Mouse (Mus musculus) olfactory bulb, adult 2 months (tissue): ENCODE measurements around the gene Apopt1.

Experiments used
- CTCF ChIP-seq: fragments of 200-500 bp; IDR thresholded peaks from 2 replicates; pipeline ENCODE4 v1.5.1; 2012; ENCODE audit warnings: low read depth, mild to moderate bottlenecking, low read length, moderate library complexity; ENCODE audit not compliant: insufficient read depth
- POLR2A ChIP-seq: fragments of 200-500 bp; IDR thresholded peaks from 2 replicates; pipeline ENCODE4 v1.6.1; 2012; ENCODE audit warnings: mild to moderate bottlenecking, low read depth, low read length, moderate library complexity; ENCODE audit not compliant: insufficient read depth

DNA sequence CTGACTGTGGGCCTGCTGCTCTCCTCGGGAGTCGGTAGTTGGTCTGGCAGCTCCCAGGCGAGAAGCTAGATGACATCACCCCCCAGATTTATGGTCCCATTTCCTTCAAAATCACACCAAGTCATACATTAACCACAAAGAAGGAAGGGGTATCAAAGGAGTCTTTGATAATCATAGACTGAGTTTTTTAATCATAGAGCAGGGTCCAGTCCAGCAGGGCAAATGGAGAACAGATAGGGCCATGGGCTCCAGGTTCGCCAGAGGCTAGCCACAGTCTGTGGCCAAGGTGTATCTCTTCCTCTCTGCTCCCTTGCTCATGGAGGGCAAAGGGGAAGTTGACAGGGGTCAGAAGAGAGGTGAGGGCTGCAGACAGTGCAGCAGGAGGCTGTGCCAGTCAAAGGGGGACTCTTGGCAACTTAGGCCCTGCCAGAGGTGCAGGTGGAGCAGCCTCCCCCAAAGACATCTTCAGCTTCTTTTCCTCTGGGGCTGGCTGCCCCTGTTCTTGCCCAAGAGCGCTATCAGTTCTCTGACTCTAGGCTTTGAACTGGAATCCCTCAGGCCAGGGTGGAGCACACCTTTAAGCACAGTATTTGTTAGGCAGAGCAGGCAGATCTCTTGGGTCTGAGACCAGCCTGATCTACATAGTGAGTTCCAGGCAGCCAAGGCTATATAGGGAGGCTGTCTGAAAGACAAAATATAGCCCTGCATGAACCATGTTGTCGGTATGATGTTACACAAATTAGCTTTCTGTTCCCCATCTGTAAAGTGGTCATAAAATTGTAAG, 37.1 kb upstream of the Apopt1 start:
- no peak for TF ChIP-seq CTCF
- no peak for TF ChIP-seq POLR2A
